Mouse (Mus musculus): ENCODE measurements at regions not wholly inside any gene's neighbourhood (a gene's known extent, or its start where the extent isn't known, plus 50 kb on each side); places are given as distances from the start of the nearest gene placed in this dataset.
"Not testable (repeated sequence)": the region's sequence is repeated elsewhere in the genome, so short reads cannot be mapped to it uniquely, and the experiment has no call there.

- DNase-seq = no peak
Observed at GRCm38 (mm10) chr7:83432843-83433242, 151.9 kb upstream of the Tmc3 start.

DNA sequence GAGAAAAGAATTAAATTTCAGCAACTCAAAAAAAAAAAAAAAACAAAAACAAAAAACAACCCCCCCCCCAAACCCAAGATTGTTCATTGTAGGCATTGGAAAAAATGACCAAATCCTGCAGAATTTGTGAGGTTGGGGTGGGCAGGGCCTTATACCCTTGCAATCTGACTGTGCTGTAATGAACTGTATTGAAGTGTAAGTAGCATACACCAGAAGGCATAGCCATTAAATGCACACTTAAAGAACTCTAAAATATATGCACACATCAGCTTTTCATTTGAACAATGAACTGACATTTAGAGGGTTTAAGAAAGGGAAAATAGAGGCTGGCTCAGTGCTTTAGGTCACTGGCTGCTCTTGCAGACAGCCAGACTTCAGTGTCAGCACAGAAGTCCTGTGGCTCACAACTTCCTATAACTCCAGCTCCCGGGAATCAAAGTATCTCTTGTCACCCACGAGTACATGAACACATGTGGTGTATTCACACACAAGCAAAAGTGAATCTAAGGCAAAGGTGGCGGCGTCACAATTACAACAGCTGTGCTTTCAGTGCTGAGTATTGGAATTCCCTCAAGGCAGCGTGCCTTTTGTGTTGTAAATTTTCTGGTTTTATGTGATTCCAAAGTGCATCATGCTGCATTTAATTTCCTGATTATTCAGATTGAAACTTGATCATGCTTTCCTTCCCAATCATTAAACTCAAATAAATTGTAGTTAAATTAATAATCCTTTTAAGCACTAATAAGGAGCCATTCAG is 150.6 kb upstream of the Tmc3 start:
- no peak for DNase-seq

DNA sequence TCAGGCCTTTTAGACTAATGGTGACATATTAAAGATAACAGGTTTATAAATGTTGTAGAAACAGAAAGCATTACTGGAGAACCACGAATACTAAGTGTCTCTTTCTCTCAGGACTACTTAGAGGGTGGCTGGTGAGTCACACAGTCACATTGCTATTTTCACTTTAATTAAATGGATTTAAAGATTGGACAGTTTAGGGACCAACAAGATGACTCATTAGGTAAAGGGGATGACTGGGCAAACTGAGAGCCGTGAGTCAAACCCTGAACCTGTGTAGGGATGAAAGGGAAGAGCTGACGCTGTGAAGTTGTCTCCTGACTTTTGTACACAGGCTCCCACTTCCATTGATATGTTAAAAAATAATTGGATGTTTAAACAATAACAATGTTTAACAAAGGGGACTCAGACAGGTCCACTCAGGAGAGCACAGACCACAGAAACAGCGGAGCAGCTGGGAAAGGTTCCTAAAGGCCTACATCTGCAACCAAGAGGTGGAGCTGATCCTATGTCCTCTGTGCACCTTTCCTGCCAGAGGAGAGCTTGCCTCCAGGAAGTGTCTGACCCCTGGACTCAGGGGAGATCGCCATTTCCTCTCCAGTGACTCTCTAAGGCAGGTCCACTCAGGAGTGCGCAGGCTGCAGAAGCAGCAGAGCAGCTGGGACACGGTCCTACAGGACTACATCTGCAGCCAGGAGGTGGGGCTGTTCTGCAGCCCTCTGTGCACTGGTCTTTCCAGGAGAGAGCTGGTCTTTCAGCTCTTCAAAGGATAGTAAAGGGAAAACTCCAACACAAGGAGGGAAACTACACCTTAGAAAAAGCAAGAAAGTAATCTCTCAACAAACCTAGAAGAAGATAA is 146.0 kb upstream of the Tmc3 start:
- DNase-seq = no peak

- no peak for DNase-seq
Observed at GRCm38 (mm10) chr7:83443596-83444278, 141.0 kb upstream of the Tmc3 start.

DNA sequence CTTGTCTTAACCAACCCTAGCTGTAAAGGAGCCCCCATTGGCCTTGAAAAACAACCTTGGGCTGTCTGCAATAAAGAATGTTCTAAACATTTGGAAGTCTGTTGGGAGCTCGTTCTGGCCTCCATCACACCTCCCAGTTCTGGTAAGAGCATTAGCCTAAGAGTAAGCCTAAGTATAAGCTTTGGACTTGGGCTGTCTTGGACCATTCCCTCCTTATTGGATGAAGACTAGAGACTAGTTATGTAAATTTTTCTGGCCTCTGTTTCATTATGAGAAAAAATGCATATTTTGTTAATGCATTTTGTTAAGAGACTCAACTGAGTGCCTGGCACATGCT is 140.5 kb upstream of the Tmc3 start:
- no peak for DNase-seq

- peak; percentile 77 for DNase-seq
Observed at GRCm38 (mm10) chr7:83445181-83445926, 139.4 kb upstream of the Tmc3 start.

GRCm38 (mm10) chr7:83450346-83450745 is 134.4 kb upstream of the Tmc3 start:
- DNase-seq = no peak

- DNase-seq = no peak
Observed at GRCm38 (mm10) chr7:83452309-83452708, 132.4 kb upstream of the Tmc3 start.

GRCm38 (mm10) chr7:83459520-83459919 is 125.2 kb upstream of the Tmc3 start:
- no peak for DNase-seq

DNA sequence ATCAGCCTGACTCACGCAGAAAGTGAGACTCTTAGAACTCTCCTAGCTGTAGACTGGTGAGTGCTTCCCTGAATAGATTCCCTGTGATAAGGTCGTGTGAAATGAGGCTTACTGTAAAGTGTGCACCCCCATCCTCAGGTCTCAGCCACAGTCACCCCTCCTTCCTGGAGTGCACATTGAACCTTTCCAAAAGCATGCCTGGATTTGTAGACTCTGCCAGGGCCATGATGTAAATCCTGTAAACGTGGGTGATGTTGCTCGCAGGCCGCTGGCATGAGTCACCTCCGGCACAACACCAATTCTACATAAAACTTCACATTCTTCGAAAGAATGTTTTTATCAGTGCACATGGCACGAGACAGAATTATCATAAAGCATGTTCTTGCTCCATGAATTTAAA is 117.7 kb upstream of the Tmc3 start:
- DNase-seq = no peak

GRCm38 (mm10) chr7:83469856-83470255 is 114.9 kb upstream of the Tmc3 start:
- DNase-seq = not testable (repeated sequence)

DNA sequence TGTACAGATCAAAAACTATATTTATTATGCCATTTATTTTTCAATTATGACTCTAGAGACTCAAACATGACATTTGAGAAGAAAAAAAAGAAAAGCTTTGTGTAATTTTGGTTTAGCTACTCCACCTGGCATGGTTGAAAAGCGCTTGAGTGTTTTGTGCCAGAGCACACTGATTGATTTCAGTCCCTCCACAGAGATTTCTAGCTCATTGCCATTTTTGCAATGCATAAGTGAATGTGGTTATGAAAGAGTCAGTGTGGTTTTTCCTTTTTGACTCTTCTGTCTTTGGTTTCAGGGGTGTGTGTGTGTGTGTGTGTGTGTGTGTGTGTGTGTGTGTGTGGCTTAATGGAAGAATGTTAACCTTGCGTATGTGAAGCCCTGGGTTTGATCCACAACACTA is 113.6 kb upstream of the Tmc3 start:
- DNase-seq = no peak

GRCm38 (mm10) chr7:83474471-83474870 is 110.3 kb upstream of the Tmc3 start:
- peak; percentile 35 for DNase-seq

GRCm38 (mm10) chr7:83474986-83475385 is 109.7 kb upstream of the Tmc3 start:
- no peak for DNase-seq

DNA sequence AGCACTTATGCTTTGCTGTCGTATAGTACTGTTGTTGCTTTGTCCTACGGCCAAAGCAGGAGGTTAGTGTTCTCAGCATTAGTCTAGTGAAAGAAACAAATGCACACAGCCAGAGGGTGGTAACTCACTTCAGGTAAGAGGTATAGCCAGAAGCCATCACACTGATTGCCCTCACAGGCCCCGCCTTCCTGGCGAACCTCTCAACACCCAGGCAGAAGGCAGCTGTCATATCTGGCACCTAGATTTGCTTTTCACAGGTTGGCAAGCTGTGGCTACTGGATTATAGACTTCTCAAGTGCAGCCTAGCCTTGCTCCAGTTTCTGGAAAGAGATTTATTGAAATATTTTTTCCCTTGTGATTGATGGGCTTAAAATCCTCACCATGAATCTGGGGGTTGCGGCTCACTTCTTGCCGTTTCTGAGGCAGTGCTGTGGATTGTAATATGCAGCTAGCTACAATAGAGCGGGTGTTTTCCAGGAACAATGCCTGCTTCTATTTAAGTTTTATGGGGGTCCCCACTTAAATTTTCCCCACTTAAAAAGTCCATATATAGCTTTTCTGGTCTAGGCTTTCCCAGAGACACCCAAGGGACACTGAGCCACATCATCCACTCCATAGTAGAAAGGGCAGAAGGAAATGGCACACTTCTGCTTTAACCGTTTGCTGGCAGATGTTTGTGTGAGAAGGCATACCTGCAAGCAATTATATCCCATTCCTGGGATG is 109.1 kb upstream of the Tmc3 start:
- no peak for DNase-seq

DNA sequence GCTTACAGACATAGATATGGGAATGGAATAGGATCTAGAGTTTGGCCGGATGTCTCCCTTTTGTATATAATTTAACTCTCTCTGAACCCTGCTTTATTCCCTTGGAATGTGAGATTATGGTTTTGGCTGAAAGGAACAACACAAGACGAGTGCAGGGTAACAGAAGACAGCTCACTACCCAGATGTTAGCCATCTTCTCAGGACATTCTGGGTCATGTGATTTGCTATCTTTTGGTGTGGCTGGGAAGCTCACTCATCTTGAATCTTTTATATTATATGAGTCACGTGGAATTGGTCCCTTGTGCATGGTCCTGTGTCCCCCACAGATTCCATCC is 108.6 kb upstream of the Tmc3 start:
- DNase-seq = no peak

DNA sequence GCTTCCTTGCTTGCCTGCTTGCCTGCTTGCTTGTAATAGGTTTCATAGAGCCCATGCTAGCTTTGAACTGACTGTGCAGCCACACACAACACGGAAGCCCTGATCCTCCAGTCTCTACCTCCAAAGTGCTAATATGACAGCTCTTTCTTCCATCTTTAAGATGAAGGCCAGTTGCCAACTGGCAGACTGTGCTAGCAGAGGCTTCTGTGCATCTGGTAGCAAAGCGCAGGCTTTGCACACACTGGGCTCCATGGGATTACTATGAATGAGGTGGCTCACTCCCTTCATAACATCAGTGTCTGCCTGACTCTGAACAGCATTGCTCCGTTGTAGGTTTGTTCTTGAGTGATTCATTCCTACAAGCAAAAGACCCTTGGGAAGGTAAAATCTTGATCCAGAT is 107.9 kb upstream of the Tmc3 start:
- no peak for DNase-seq

DNA sequence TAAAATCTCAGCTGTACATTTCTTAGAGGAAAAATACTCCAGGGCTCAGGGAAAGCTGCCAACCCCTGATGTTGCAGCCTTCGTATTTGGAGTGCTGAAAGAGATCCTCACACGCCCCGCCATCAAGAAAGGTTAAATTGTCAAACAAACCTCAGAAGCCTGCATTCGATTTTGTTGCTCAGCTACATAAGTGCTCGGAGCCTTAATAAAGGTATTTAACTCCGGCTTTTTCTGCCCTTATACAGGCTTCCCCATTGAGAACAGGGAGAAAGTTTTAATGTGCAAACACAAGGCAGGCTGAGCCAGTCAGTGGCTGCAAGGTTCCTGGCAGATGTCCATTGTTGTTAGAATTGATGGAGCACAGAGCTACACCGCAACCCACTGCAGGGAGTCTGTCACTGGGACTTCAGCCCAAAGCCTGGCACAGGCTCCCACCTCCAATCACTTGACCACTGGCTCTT is 107.0 kb upstream of the Tmc3 start:
- no peak for DNase-seq

- DNase-seq = no peak
Observed at GRCm38 (mm10) chr7:83481655-83482054, 103.1 kb upstream of the Tmc3 start.

DNA sequence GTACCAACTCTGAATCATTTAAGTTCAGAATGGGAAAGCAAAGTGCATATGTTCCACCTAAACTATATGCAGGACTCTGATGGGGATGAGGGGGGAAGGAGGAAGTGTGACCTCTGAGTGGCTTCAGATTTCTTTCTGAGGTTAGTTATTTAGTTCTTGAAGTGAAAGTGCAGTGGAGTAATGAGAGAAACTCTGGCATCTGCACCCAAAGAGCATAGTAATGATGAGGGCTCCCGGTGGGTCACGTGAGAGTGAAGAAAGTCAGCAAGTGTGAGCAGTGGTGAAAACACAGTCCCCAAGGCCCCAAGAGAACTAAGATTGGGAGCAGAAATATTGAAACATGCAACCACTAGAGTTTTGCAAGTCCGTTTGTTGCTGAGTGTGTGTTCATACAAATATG is 102.5 kb upstream of the Tmc3 start:
- DNase-seq = no peak

DNA sequence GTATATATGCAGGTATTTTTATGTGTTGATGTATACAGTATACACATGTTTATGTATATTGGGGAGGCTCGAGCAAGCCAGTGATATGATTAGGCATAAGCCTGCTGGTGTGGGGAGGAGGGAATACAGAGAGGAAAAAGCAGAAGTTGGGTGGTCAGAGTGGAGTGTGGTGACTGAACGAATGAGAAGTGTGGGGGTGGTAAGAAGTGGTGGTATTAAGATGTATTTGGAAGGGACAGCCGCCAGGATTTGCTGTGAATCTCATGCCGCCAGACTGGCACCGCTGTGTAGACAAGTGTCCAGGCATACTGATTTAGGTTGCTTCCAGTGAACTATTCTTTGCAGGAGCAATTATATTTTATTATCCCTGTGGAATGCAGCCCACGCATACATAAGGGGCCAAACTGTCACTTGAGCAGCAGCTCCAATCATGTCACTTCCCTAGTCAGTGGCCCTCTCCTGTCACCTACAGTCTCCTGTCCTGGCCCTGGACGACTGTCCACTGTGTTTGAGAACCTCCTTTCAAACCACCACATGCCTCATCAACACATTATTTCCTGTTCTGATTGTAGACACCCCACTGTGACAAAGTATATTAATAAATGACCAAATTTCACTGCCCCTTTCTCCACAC is 101.9 kb upstream of the Tmc3 start:
- DNase-seq = no peak

GRCm38 (mm10) chr7:83486156-83486750 is 98.5 kb upstream of the Tmc3 start:
- no peak for DNase-seq
